Mouse (Mus musculus) left cerebral cortex, postnatal 36 days (tissue): Measurements from ENCODE around the gene Pln. TPM values are rescaled to one million over a fixed set of nuclear protein-coding genes. Genes with fewer than 3 reads are reported as not detected.

Source experiments
- DNase-seq, 2 experiments: peaks; one replicate each; pipeline ENCODE4 v3.0.0; 2021 to 2022; ENCODE audit warnings: low spot score in 2 of 2, mixed read lengths in 1 of 2
- intact Hi-C: fragments of 180-260 bp; cut with DNase I; formaldehyde crosslinking; loops from one replicate; pipeline ENCODE4 v1.15.1; 2025
- total RNA-seq, 2 experiments: library from RNA; stranded (reverse); gene quantifications; 2 replicates each; pipeline ENCODE4 v1.2.3; 2021

The Pln gene
- 1 to 10 TPM; 1.8 to 3.3 TPM for total RNA-seq

DNA sequence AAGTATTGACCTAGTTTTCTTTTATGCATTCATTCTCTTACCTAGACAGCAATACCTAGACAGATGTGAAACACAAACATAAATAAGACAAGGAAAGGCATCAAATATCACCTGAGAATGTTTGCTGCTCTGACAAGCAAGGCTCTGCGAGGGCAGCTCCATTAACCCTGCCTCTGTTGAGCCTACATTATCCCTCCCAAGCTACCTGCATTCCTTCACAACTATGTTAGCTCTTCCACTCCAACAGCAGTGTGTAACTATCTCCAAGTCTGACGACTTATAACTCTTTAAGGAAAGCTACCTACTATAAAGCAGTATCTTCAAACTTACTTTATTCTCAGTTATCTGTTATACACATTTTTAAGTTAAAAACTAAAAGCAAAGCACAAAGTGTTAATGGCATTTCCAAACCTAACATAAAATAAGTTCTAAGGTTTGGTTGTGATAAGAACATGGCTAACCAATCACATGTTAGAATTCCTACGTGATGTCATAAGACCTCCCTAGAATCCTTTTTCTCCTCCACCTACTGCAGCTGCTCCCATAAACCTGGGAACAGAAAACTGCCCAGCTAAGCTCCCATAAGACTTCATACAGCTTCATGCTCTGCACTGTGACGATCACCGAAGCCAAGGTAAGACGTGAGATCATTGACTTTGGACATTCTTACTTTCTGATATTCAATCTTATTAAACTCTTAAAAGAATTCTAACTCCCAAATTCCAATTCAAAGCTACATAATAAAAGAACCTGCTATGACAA, at the start of gene Pln:
Gene Pln (plus strand): TSS at position 506 of the 762 bp plus-strand sequence.
- intact Hi-C loops = no loop called here
- DNase-seq = no peak

DNA sequence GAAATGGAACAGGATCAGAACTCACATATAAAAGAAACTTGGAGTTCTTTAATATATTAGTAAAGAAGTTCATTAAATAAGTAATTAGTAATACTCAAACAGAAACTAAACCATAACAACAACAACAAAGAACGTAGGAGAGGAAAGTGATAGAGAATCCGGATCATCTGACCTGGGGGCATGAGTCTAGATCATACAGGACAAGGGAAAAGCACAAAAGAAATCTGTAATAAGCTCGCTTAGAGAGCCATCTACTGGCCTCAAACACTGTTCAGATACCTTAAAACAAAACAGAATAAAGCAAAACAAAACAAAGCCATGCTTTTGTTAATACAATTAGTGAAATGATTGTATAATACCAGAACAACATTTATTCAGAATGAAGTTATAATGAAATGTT, 31.6 kb upstream of the Pln start:
- intact Hi-C loops = loop anchor here (10.0 kb wide), 2 partner anchors 191 to 611 kb away; partner anchors contain the start of gene Slc35f1
- no peak for DNase-seq

DNA sequence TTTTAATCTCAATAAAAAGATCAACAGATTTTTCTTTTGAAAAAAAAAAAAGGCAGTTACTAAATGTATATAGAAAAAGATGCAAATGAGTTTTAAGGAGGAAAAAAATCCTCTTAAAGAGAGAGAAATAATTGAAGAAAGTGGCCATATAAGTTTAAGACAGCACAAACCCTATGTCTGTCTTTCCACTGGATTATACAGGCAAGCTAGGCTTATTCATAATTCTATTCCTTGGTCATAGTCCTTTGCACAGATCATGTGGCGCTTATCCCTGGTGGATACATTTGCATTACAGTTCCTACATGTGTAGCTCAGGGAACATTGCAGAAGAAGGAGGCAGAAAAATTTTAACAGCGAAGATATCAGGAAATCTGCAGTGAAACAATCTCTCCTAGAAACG, 30.8 kb upstream of the Pln start:
- intact Hi-C loops = loop anchor here (10.0 kb wide), 2 partner anchors 192 to 612 kb away; partner anchors contain the start of gene Slc35f1
- DNase-seq = no peak

DNA sequence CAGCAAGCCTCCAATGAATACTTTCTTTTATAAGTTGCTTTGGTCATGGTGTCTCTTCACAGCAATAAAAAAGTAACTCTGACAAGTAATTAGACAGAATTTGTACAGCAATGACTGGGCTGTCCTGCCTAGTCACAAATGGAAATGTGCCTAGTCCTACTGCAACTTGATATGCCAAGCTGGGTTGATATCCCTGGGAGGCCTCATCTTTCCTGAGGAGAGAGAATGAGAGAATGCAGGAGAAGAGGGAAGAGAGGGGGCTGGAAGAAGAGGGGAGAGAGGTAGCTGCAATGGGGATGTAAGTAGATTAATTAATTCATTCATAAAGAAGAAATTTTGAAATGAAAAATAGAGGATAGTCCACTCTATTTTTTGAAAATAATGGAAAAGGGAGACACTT, 14.1 kb upstream of the Pln start:
- no peak for DNase-seq
- intact Hi-C loops = no loop called here

GRCm38 (mm10) chr10:53324663-53325062, 12.8 kb upstream of the Pln start:
- no peak for DNase-seq
- intact Hi-C loops = no loop called here

DNA sequence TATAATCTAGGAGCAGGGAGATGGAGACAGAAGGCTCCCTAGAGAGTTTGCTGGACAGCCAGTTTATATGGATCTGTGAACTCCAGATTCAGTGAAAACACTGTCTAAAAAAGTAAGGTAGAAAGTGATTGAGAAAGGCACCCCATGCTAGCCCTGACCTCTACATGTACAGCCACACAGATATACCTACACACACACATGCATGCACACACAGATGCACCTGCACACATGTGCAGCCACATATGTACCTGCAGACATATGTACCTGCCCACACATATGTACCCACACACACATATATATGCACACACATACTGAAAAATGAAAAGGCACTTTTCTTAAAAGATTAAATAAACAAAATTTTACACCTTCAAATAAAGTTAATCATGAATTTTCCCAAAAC, 11.1 kb upstream of the Pln start:
- no peak for DNase-seq
- intact Hi-C loops = no loop called here

DNA sequence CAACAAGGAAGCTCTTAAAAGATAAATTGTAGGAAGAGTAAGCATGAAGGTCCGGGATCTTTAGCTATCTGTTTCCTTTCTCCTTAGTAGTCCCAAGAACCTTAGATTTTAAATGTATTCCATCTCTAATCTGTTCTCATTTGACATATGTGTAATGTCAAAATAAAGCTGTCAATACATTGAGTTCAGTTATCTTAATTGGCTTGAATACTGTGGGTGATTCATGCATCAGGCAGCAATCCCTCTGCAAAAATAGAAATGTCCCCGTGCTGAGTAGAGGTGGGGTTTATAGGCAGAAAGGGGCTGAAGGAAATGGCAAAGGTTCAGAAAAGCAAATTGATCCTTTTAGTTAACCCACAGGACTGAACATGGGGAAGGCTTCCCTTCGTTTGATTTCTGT, 8.2 kb upstream of the Pln start:
- intact Hi-C loops = no loop called here

GRCm38 (mm10) chr10:53332752-53333151, 4.7 kb upstream of the Pln start:
- no peak for DNase-seq
- intact Hi-C loops = no loop called here

More for the DNA sequence above, 8.2 kb upstream of the Pln start:
- DNase-seq = no peak

DNA sequence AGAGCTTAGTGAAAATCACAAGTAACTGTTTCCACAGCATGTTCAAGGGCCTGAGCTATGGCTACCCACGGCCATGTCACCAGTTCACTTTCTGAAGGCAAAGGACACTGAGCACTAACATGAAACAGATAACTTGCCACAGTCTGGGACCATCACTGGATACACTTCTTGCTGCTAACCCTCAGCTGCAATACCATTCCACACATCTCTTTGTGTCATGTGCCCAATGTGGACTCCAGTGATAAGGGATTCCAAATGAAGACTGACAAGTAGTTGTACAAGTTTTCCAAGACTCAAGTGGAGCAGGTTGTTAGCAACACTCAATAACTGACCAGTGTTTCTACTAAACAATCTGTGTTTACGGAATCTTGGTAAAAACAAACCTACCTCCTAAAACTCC, 2.2 kb upstream of the Pln start:
- intact Hi-C loops = no loop called here
- no peak for DNase-seq

DNA sequence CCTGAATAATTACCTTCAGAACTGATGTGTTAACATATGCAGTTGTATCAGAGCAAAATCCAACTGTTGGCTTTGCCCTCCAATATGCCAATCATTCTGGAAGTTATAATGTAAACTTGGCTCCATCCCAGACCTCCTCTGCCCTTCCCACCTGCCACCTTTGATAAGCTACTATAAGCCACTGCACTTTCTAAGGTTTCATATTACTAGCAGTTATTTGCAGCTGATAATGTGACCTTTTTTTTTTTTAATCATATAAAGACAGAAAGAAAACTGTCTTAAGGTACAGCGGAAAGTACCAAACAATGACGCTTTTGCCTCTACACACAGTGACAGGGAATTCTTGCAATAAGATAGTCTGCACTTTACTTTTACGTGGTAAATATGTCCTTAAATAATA, 1.5 kb upstream of the Pln start:
- intact Hi-C loops = no loop called here
- no peak for DNase-seq

- intact Hi-C loops = no loop called here
- no peak for DNase-seq
Observed at GRCm38 (mm10) chr10:53339045-53339444, 1.6 kb downstream of the Pln start.

GRCm38 (mm10) chr10:53341288-53341965, 4.0 kb downstream of the Pln start:
- no peak for DNase-seq
- intact Hi-C loops = loop anchor here (10.0 kb wide), 2 partner anchors 227 to 253 kb away; partner anchors contain the start of gene Asf1a

DNA sequence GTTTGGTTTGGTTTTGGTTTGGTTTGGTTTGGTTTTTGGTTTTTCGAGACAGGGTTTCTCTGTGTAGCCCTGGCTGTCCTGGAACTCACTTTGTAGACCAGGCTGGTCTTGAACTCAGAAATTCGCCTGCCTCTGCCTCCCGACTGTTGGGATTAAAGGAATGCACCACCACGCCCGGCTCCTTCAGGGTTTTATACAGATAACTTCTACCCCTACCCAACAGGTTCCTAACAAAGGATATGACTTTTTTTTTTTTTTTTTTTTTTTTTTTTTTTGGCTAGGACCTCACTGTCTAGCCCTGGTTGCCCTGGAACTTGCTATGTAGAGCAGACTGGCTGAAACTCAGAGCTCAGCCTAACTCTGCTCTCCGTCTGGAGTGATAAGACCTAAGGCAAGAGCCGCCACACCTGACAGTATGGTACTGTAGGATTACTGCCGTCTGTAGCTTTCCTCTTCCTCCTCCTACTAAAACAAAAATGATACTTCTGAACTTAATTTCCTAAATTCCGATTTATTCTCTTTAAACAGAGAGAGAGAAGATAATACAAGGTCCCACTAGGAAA, 4.8 kb downstream of the Pln start:
- no peak for DNase-seq
- intact Hi-C loops = loop anchor here (10.0 kb wide), 2 partner anchors 227 to 253 kb away; partner anchors contain the start of gene Asf1a

- DNase-seq = no peak
- intact Hi-C loops = loop anchor here (10.0 kb wide), 2 partner anchors 229 to 251 kb away; partner anchors contain the start of gene Asf1a
Observed at GRCm38 (mm10) chr10:53343384-53343783, 5.9 kb downstream of the Pln start.

- intact Hi-C loops = loop anchor here (10.0 kb wide), 2 partner anchors 229 to 251 kb away; partner anchors contain the start of gene Asf1a
- no peak for DNase-seq
Observed at GRCm38 (mm10) chr10:53343865-53344264, 6.4 kb downstream of the Pln start.

DNA sequence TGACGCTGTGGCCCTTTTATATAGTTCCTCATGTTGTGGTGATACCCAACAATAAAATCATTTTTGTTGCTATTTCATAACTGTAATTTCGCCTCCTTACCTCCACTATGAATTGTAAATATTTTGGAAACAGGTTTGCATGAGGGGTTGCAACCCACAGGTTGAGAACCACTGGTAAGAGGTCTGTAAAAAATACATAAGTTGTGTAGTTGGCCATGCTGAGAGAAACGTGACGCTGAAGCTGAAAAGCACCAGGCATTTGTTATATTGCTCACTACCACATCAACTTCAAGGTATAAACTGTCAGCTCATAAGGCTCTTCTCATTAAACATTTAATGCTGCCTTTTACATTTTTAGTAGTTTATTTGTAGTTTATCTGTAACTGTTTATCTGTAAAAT, 8.0 kb downstream of the Pln start:
- intact Hi-C loops = loop anchor here (10.0 kb wide), 2 partner anchors 231 to 249 kb away; partner anchors contain the start of gene Asf1a
- DNase-seq = no peak

DNA sequence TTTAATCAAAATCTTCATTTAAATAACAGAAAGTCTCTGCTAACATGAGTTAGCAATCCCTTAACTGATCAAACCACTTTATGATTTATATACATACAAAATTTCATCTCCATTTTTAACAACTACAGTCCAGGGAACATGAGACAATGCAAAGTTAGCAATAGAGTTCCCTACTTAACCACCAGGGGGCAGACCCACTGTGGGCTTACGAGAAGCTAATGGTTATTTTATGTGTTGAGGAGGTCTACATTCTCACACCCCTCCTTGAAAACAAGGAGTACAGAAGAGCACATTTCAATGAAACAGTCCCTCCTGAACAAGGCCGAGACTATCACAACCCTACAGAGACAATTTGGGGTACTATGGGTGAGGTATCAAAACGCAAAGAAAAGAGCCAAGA, 9.0 kb downstream of the Pln start:
- DNase-seq = no peak
- intact Hi-C loops = loop anchor here (1.0 to 10.0 kb wide), 3 partner anchors 182 to 248 kb away; partner anchors contain the start of gene Asf1a

- intact Hi-C loops = loop anchor here (1.0 to 10.0 kb wide), 3 partner anchors 181 to 248 kb away; partner anchors contain the start of gene Asf1a
- DNase-seq = no peak
Observed at GRCm38 (mm10) chr10:53346916-53347315, 9.4 kb downstream of the Pln start.

DNA sequence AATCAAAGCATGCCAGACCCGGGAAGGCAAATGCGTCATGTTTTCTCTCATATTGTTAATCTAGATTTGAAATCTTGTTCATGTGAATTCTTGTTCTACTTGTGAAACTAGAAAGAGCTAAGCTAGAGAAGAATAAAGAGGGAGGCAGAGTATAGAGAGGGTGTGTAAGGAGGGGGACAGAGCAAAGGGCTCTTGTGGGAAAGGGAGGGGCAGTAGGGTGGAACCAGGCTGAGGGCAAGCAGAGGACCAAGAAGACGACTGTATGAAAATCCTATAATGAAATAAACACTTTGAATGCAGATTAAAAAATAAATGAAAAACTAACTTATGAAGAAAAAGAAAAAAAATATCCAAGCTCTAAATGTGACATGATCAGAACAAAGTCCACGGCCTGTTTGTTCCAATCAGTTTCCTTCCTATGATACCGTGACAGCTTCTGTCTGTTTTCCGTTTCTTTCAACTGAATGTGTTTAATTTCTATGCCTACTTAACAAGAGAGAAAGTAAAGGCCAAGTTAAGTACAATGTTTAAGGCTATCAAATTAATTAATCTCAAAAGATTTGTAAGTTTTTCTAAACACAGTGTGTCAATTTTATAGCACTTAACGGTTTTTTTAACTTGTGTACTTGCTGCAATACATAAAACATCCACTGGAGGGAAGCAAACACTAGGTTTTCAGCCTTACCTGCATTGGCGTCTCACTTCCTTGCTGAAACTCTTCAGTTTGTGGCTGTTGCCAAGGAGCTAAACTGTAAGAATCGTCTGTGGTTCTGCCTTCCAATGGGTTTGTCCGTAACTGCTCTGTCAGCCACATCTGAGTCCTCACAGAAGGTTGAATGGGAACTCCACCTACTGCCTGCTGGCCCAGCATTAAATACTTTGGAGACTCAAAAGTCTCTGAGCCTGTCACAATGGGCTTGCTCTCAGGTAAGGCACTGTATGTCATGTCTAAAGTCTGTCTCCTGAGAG, 10.6 kb downstream of the Pln start:
- peak; percentile 14 to 39 for DNase-seq
- intact Hi-C loops = loop anchor here (2.0 to 10.0 kb wide), 3 partner anchors 161 to 247 kb away; partner anchors contain the start of gene Asf1a
